Mouse (Mus musculus): ENCODE measurements around the gene Relb. TPM values are rescaled to one million over a fixed set of nuclear protein-coding genes. Genes with fewer than 3 reads are reported as not detected.

Gene Relb
- polyA plus RNA-seq, 1 experiment, result 25.7 TPM

- Histone ChIP-seq H3K36me3 (ENCODE audit: control insufficient read depth, insufficient read depth) (peaks cover 8% of the 10 kb centered on the region), H3K4me2 (ENCODE audit: low read depth) (no peak overlapping the region), H3K79me2 (ENCODE audit: control insufficient read depth, insufficient read depth) (peaks cover 5% of the 10 kb centered on the region), H3K4me3 (no peak overlapping the region), H3K27me3 (ENCODE audit: control insufficient read depth, insufficient read depth, insufficient read length) (no peaks in the 10 kb centered on the region), H3ac (ENCODE audit: control insufficient read depth, insufficient read length) (no peak overlapping the region)
- TF ChIP-seq MYOD1 (IDR thresholded peaks at IDR 0.05; ENCODE audit: control insufficient read depth in 1 of 3, insufficient read length in 2 of 3, low read depth in 2 of 3) (no peak), SRF (IDR thresholded peaks at IDR 0.05; ENCODE audit: control insufficient read depth, insufficient read length, low read depth) (no peak), E2F4 (IDR thresholded peaks at IDR 0.05; ENCODE audit: insufficient read depth) (no peak), MAX (IDR thresholded peaks at IDR 0.05; ENCODE audit: low read depth) (no peak), TCF3 (IDR thresholded peaks at IDR 0.05; ENCODE audit: insufficient read length, low read depth) (no peak), POLR2AphosphoS2 (IDR thresholded peaks at IDR 0.05; ENCODE audit: insufficient read length, low read depth) (no peak), TCF12 (IDR thresholded peaks at IDR 0.05; ENCODE audit: insufficient read depth, poor library complexity, severe bottlenecking) (no peak), CEBPB (IDR thresholded peaks at IDR 0.05; ENCODE audit: insufficient read depth, poor library complexity, severe bottlenecking) (no peak), USF1 (IDR thresholded peaks at IDR 0.05; ENCODE audit: low read depth) (no peak), MYOG (IDR thresholded peaks at IDR 0.05; ENCODE audit: control insufficient read depth in 1 of 3, insufficient read depth in 1 of 3, insufficient read length in 2 of 3, low read depth in 2 of 3) (no peak), REST (IDR thresholded peaks at IDR 0.05; ENCODE audit: insufficient read depth, insufficient read length) (no peak), POLR2A (IDR thresholded peaks at IDR 0.05; ENCODE audit: insufficient read length, low read depth) (no peak)
Measured at GRCm38 (mm10) chr7:19593061-19593730, 36.0 kb downstream of the Relb start.

DNA sequence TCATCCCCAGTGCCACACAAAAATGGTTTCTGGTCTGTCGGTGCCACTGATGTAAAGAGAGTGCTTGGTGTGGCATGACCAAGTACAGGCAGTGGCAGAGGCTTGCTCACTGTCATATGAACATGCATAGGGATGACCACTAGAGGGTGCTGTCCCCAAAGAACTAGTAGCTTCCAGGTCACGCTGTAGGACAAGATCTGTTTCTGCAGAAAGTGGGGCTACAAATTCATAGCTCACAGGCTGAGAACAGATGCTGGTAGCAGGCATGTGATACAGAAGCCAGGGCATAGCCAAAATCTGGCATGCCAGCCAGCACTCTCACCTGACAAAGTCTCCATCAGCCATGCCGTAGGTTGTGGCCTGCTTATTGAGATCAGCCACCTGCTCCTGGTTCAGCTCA is 39.3 kb downstream of the Relb start:
- H3K79me2 ChIP-seq (ENCODE audit: control insufficient read depth, insufficient read depth), result no peaks in the 10 kb centered on the region
- H3K4me3 ChIP-seq, result no peak overlapping the region
- H3K4me2 ChIP-seq (ENCODE audit: low read depth), result no peak overlapping the region
- peaks cover 14% of the 10 kb centered on the region for H3K36me3 ChIP-seq (ENCODE audit: control insufficient read depth, insufficient read depth)
- no peak for TF ChIP-seq MYOG (IDR thresholded peaks at IDR 0.05; ENCODE audit: control insufficient read depth in 1 of 3, insufficient read depth in 1 of 3, insufficient read length in 2 of 3, low read depth in 2 of 3)
- TF ChIP-seq REST (IDR thresholded peaks at IDR 0.05; ENCODE audit: insufficient read depth, insufficient read length), result no peak
- TF ChIP-seq POLR2AphosphoS2 (IDR thresholded peaks at IDR 0.05; ENCODE audit: insufficient read length, low read depth), result no peak
- TF ChIP-seq MYOD1 (IDR thresholded peaks at IDR 0.05; ENCODE audit: control insufficient read depth in 1 of 3, insufficient read length in 2 of 3, low read depth in 2 of 3), result no peak
- TF ChIP-seq SRF (IDR thresholded peaks at IDR 0.05; ENCODE audit: control insufficient read depth, insufficient read length, low read depth), result no peak
- no peak for TF ChIP-seq USF1 (IDR thresholded peaks at IDR 0.05; ENCODE audit: low read depth)
- TF ChIP-seq E2F4 (IDR thresholded peaks at IDR 0.05; ENCODE audit: insufficient read depth), result no peak
- no peak for TF ChIP-seq TCF12 (IDR thresholded peaks at IDR 0.05; ENCODE audit: insufficient read depth, poor library complexity, severe bottlenecking)
- no peak for TF ChIP-seq CEBPB (IDR thresholded peaks at IDR 0.05; ENCODE audit: insufficient read depth, poor library complexity, severe bottlenecking)
- no peak for TF ChIP-seq MAX (IDR thresholded peaks at IDR 0.05; ENCODE audit: low read depth)
- no peak for TF ChIP-seq POLR2A (IDR thresholded peaks at IDR 0.05; ENCODE audit: insufficient read length, low read depth)
- TF ChIP-seq TCF3 (IDR thresholded peaks at IDR 0.05; ENCODE audit: insufficient read length, low read depth), result no peak
- no peak overlapping the region for H3ac ChIP-seq (ENCODE audit: control insufficient read depth, insufficient read length)
- no peaks in the 10 kb centered on the region for H3K27me3 ChIP-seq (ENCODE audit: control insufficient read depth, insufficient read depth, insufficient read length)

DNA sequence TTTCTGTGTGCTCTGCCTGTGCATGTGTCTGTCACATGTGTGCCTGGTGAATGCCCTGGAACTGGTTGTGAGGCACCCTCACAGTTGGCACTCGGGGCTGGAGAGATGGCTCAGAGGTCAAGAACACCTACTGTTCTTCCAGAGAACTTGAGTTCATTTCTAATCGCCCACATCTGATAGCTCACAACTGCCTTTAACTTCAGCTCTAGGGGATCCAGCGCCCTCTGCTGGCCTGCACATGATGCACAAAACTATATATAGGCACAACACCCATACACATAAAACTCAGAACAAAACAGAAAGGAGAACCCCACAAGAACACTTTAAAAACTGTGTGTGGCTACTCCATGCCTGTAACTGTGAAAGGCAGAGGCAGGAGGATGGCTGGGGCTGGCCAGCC is 40.0 kb downstream of the Relb start:
- TF ChIP-seq TCF12 (IDR thresholded peaks at IDR 0.05; ENCODE audit: insufficient read depth, poor library complexity, severe bottlenecking), result no peak
- TF ChIP-seq POLR2AphosphoS2 (IDR thresholded peaks at IDR 0.05; ENCODE audit: insufficient read length, low read depth), result no peak
- TF ChIP-seq MYOG (IDR thresholded peaks at IDR 0.05; ENCODE audit: control insufficient read depth in 1 of 3, insufficient read depth in 1 of 3, insufficient read length in 2 of 3, low read depth in 2 of 3), result no peak
- TF ChIP-seq CEBPB (IDR thresholded peaks at IDR 0.05; ENCODE audit: insufficient read depth, poor library complexity, severe bottlenecking), result no peak
- Histone ChIP-seq H3K4me2 (ENCODE audit: low read depth) (no peak overlapping the region), H3K36me3 (ENCODE audit: control insufficient read depth, insufficient read depth) (peaks cover 14% of the 10 kb centered on the region), H3K4me3 (no peak overlapping the region), H3ac (ENCODE audit: control insufficient read depth, insufficient read length) (no peak overlapping the region), H3K79me2 (ENCODE audit: control insufficient read depth, insufficient read depth) (no peaks in the 10 kb centered on the region), H3K27me3 (ENCODE audit: control insufficient read depth, insufficient read depth, insufficient read length) (no peaks in the 10 kb centered on the region)

DNA sequence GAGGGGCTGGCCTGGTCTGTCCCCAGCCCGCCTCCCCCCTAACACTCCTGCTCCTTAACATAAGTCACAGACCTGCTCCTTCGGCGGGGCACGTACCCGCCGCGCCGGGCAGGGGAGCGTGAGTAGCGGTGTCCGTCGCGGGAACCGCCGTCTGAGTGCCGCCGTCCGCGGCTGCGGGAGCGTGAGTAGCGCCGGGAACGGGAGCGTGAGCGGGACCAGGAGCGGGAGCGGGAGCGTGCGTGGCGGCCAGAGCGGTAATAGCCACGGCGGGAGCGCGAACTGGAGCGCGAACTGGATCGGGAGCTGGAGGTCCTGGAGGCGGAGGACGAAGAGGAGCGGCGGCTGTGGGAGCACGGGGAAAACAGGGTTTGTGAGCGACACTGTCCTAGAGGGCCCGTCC is 43.0 kb downstream of the Relb start:
- Histone ChIP-seq H3K4me3 (no peak overlapping the region), H3K79me2 (ENCODE audit: control insufficient read depth, insufficient read depth) (no peaks in the 10 kb centered on the region), H3K4me2 (ENCODE audit: low read depth) (no peak overlapping the region), H3K27me3 (ENCODE audit: control insufficient read depth, insufficient read depth, insufficient read length) (no peaks in the 10 kb centered on the region), H3ac (ENCODE audit: control insufficient read depth, insufficient read length) (no peak overlapping the region), H3K36me3 (ENCODE audit: control insufficient read depth, insufficient read depth) (peaks cover 14% of the 10 kb centered on the region)
- TF ChIP-seq MYOG (IDR thresholded peaks at IDR 0.05; ENCODE audit: control insufficient read depth in 1 of 3, insufficient read depth in 1 of 3, insufficient read length in 2 of 3, low read depth in 2 of 3) (no peak), POLR2A (IDR thresholded peaks at IDR 0.05; ENCODE audit: insufficient read length, low read depth) (no peak), MAX (IDR thresholded peaks at IDR 0.05; ENCODE audit: low read depth) (no peak), CEBPB (IDR thresholded peaks at IDR 0.05; ENCODE audit: insufficient read depth, poor library complexity, severe bottlenecking) (no peak), POLR2AphosphoS2 (IDR thresholded peaks at IDR 0.05; ENCODE audit: insufficient read length, low read depth) (no peak), TCF12 (IDR thresholded peaks at IDR 0.05; ENCODE audit: insufficient read depth, poor library complexity, severe bottlenecking) (no peak), USF1 (IDR thresholded peaks at IDR 0.05; ENCODE audit: low read depth) (no peak), E2F4 (IDR thresholded peaks at IDR 0.05; ENCODE audit: insufficient read depth) (no peak), SRF (IDR thresholded peaks at IDR 0.05; ENCODE audit: control insufficient read depth, insufficient read length, low read depth) (no peak), TCF3 (IDR thresholded peaks at IDR 0.05; ENCODE audit: insufficient read length, low read depth) (no peak), REST (IDR thresholded peaks at IDR 0.05; ENCODE audit: insufficient read depth, insufficient read length) (no peak), MYOD1 (IDR thresholded peaks at IDR 0.05; ENCODE audit: control insufficient read depth in 1 of 3, insufficient read length in 2 of 3, low read depth in 2 of 3) (no peak)

All from myocyte (in vitro differentiated cells).